9 mouse cellular contexts compared by ENCODE assay signal in genomic region chr1:167929729-167930341, GRCm38 (mm10).
A peak's percentile ranks its signal among the peaks of the same experiment; 100 is the strongest.
DNase-seq lines count a peak whose midpoint lies in the region; ATAC-seq and TF ChIP-seq lines count a peak whose summit lies in the region.
"Had no signal": no experiment of that assay in that cellular context is flagged by ENCODE, and none has a peak within 500 bp of the region (broad histone marks: within the 10 kb centered on the region; RNA-seq: fewer than 3 reads in every experiment).

No protein-coding gene starts in this region.

- no peaks in the 10 kb centered on the region for H3K9me3 ChIP-seq in heart, postnatal 0 days (replicated peaks; ENCODE audit: control insufficient read depth, low read length)
- H3K9me3 ChIP-seq in midbrain, embryonic 14.5 days (ENCODE audit: control insufficient read depth, low read length) = no peaks in the 10 kb centered on the region

- H3K4me1 ChIP-seq in heart, postnatal 0 days (ENCODE audit: control insufficient read depth, insufficient read depth) = no peaks in the 10 kb centered on the region
- H3K4me1 ChIP-seq in midbrain, embryonic 14.5 days (ENCODE audit: control insufficient read depth, insufficient read depth, low read length) = 0 out of 2 replicates have a peak, but pooled peaks cover 10% of the 10 kb centered on the region

- no peak overlapping the region for H3K9ac ChIP-seq in heart, postnatal 0 days (replicated peaks; ENCODE audit: low read depth, low read length)
- peak overlapping the region; percentile 34; the same call in 1 of the 2 replicates for H3K9ac ChIP-seq in midbrain, embryonic 14.5 days (replicated peaks; ENCODE audit: low read length)

- 1% methylated on average over 28 of the region's 28 CpGs for WGBS in heart, postnatal 0 days
- WGBS in midbrain, embryonic 14.5 days = under 1% methylated on average over 28 of the region's 28 CpGs

- TF ChIP-seq CTCF in heart, postnatal 0 days (IDR thresholded peaks at IDR 0.05; ENCODE audit: low read depth) = peak; percentile 33

- H3K4me2 ChIP-seq in heart, postnatal 0 days (ENCODE audit: low read depth, low read length) = peak overlapping the region; percentile 61
- peak overlapping the region; percentile 69 for H3K4me2 ChIP-seq in midbrain, embryonic 14.5 days (ENCODE audit: low read length)

- peak; percentile 36; the same call in 1 of the 2 replicates for ATAC-seq in heart, postnatal 0 days (ENCODE audit: insufficient read depth, low read depth)
- peak; percentile 66 for ATAC-seq in midbrain, embryonic 14.5 days (ENCODE audit: low FRiP score, low TSS enrichment)

- H3K4me3 ChIP-seq in heart, postnatal 0 days (ENCODE audit: low read depth, low read length) = peak overlapping the region; percentile 33
- peak overlapping the region; percentile 33 for H3K4me3 ChIP-seq in midbrain, embryonic 14.5 days (replicated peaks; ENCODE audit: low read depth, low read length)

- DNase-seq in gastrocnemius, postnatal 10 days = peak; percentile 16
- DNase-seq in gastrocnemius, postnatal 25 days = no peak
- DNase-seq in embryo, embryonic 11 days = peak; percentile 78
- peak; percentile 37 for DNase-seq in heart, postnatal 0 days (ENCODE audit: low spot score)
- DNase-seq in kidney, postnatal 4 days = peak; percentile 74 to 81
- peak; percentile 81 for DNase-seq in midbrain, embryonic 14.5 days
- no peak for DNase-seq in T-cell, adult 2 months (ENCODE audit: low spot score)
- no peak for DNase-seq in frontal cortex, postnatal 10 days (ENCODE audit: low spot score in 2 of 2)

- no peak overlapping the region for H3K27ac ChIP-seq in heart, postnatal 0 days (ENCODE audit: low read depth)
- peak overlapping the region; percentile 20; the same call in 1 of the 2 replicates for H3K27ac ChIP-seq in midbrain, embryonic 14.5 days (replicated peaks; ENCODE audit: low read depth, low read length)
- H3K27ac ChIP-seq: macrophage had no signal

- H3K36me3 ChIP-seq in heart, postnatal 0 days (replicated peaks; ENCODE audit: control insufficient read depth, insufficient read depth, low read length) = no peaks in the 10 kb centered on the region
- no peaks in the 10 kb centered on the region for H3K36me3 ChIP-seq in midbrain, embryonic 14.5 days (ENCODE audit: control insufficient read depth, insufficient read depth, low read length)

- TF ChIP-seq EP300 in heart, postnatal 0 days (IDR thresholded peaks at IDR 0.05; ENCODE audit: low read depth) = no peak

- 0 out of 2 replicates have a peak, but pooled peaks cover 4% of the 10 kb centered on the region for H3K27me3 ChIP-seq in heart, postnatal 0 days (ENCODE audit: control insufficient read depth, insufficient read depth, low read length)
- 0 out of 2 replicates have a peak, but pooled peaks cover 2% of the 10 kb centered on the region for H3K27me3 ChIP-seq in midbrain, embryonic 14.5 days (ENCODE audit: control insufficient read depth, insufficient read depth, low read length)

Comparison
In these comparisons a context has a peak if more than half of its experiments do, and no peak if none do; other contexts are left out.
1. DNase-seq: peak in gastrocnemius, postnatal 10 days (single experiment), embryo, embryonic 11 days (single experiment), heart, postnatal 0 days (single experiment), kidney, postnatal 4 days (2 of 2) and midbrain, embryonic 14.5 days (single experiment); none in gastrocnemius, postnatal 25 days (single experiment), T-cell, adult 2 months (single experiment) and frontal cortex, postnatal 10 days (0 of 2).